Mouse (Mus musculus): ENCODE results near the gene Ift52.

The Ift52 gene

GRCm38 (mm10) chr2:163075234-163075633 is 58.1 kb downstream of the Ift52 start:
- DNase-seq (ENCODE audit: low spot score) = no peak

DNA sequence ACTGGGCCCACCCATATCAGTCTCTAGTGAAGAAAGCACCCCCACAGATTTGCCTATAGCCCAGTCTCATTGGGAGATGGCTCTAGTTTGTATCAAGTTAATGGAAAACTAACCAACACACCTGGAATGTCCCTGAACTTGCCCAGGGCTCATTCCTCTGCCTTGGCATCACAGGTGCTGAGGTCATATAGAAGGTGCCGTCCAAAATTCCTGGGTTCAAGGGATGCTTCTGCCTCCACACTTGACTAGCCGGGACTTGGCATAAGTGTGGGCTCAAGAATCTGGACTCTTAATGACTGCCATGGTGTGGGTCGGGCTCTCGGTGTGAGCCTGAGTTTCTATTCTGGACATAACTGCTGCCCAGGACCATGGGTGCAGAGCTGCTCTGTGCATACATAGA is 61.9 kb downstream of the Ift52 start:
- DNase-seq (ENCODE audit: low spot score) = no peak

GRCm38 (mm10) chr2:163082591-163082990 is 65.4 kb downstream of the Ift52 start:
- peak; percentile 22 for DNase-seq (ENCODE audit: low spot score)

DNA sequence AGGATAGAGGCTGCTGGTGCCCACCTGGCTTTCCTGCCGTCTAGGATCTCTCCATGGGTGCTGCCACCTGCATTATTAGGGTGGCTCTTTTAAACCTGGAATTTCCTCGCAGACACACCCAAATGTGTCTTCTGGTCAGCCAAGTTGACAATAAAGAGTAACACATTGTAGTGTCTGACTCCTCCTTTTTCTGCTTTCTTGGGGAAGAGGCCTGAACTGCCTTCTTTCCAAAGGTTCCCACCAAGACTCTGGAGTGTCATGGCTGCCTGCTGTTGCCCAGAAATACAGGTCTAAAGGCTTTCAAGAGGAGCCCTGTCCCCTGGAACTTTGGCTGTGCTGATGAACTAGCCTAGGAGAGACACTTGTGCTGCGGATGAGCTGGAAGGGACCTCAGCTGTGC is 67.4 kb downstream of the Ift52 start:
- no peak for DNase-seq (ENCODE audit: low spot score)

GRCm38 (mm10) chr2:163085047-163085446 is 67.9 kb downstream of the Ift52 start:
- no peak for DNase-seq (ENCODE audit: low spot score)

- DNase-seq (ENCODE audit: low spot score) = no peak
These were observed 69.4 kb downstream of the Ift52 start for GRCm38 (mm10) chr2:163086561-163086960.

DNA sequence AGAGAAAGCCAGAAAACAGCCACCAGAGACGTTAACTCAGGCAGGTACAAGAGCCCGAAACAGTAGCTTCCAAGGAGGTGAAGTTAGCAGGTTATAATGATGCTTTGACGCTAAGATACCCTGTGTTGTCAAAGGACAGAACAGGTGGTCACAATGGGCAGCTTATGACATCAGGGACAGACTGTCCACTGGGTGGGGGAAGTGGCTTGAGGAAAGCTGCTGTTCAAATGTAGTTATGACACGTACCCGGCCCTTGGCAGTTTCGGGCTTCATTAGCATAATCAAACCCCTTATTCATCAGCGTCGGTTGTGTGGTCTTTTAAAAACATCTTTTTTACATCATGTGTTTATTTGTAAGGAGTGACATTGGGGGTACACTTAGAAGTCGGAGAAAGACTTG is 70.6 kb downstream of the Ift52 start, which contains the start of gene Gtsf1l:
Gene Gtsf1l, minus strand, starts transcription at position 128 of the 400 bp plus-strand sequence.
- DNase-seq (ENCODE audit: low spot score) = no peak

GRCm38 (mm10) chr2:163089475-163090123 is 72.4 kb downstream of the Ift52 start:
- peak; percentile 51 for DNase-seq (ENCODE audit: low spot score)

DNA sequence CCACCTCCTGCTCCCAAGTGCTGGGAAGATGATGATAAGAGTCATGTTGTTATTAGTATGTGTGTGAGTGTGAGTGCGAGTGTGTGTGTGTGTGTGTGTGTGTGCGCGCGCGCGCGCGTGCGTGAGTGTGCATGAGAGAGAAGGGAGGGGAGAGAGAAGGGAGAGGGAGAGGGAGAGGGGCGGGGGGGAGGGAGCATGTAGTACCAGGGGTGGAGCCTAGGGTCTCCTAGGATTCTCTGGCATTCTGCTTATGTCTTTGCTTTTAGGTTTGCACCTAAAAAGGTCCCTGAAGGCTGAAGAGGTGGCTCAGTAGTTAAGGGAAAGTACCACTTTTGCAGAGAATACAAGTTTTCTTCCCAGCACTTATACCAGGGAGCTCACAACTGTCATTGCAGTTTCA is 77.8 kb downstream of the Ift52 start:
- DNase-seq (ENCODE audit: low spot score) = no peak
